Mouse (Mus musculus): ENCODE measurements around the gene Rab20. TPM values are rescaled to one million over a fixed set of nuclear protein-coding genes. Genes with fewer than 3 reads are reported as not detected.

Rab20 gene
- total RNA-seq, 2 experiments from 2014 or later = 0.20 to 0.26 TPM

DNA sequence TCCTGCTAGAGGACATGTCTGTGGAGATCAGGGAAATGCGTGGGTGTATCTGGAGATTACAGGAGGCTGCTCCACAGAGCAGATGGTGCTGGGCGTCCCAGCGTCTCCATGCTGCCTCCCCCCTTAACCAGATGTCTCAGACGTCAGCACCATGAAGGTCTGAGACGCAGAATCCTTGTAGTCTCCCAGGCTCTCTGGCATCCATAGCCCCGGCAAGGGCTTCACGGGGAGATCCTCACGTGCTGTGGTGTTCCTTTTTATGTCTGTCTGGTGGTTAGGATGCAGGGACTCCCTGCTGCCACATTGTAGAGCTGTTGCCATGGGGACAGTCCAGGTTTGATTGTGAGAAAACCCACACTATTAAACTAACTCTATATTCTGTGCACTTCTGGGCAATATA, 64.2 kb downstream of the Rab20 start:
- DNase-seq (ENCODE audit: extremely low spot score in 1 of 2, low spot score in 1 of 2) = peak in 1 of 2 experiments; percentile 37

DNA sequence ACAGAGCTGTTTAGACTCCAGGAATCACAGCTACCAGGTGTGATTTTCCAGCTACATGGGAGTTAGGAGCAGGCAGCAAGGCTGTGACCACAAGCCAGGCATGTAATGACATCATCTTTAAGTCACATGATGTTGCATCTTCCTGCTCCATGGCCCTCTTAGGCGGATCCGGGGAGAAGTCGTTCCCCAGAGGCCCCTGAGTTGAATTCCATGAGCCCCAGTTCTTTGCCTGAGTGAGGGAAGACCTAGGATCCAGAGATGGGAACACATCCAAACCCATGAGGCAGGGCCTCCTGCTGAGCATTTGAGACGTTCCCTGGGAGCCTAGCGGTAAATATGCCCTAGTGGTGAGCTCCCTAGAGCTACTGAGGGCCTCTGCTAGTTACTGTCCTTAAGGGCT, 66.1 kb downstream of the Rab20 start:
- no peak for DNase-seq (ENCODE audit: extremely low spot score in 1 of 2, low spot score in 1 of 2)

DNA sequence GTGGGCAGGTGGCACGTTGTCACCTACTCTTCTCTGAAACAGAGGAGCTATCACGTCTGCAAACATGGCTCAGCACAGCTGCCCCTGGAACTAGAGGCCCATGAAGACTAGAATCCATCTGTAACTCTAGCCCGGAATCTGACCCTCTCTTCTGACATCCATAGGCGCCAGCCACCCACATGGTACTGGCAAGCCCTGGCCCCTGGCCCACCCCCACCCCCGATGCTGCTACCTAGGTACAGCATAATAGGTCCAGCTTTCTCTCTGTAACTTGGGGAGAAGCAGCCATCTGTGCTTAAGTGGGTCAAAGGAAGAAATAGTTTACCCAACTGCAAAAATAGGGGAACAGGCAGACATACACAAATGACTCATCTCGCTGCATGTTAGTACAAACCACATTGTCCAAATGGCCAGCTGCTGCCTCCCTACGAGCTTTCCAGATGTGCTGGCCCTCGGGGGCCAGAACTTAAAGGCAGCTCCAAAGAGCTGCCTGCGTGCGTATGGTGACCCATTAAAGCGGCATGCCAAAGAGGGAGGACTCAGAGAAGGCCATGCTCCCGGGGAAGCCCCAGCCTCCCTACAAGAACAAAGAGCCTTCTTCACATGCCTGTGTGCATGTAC, 66.9 kb downstream of the Rab20 start:
- no peak for DNase-seq (ENCODE audit: extremely low spot score in 1 of 2, low spot score in 1 of 2)

DNA sequence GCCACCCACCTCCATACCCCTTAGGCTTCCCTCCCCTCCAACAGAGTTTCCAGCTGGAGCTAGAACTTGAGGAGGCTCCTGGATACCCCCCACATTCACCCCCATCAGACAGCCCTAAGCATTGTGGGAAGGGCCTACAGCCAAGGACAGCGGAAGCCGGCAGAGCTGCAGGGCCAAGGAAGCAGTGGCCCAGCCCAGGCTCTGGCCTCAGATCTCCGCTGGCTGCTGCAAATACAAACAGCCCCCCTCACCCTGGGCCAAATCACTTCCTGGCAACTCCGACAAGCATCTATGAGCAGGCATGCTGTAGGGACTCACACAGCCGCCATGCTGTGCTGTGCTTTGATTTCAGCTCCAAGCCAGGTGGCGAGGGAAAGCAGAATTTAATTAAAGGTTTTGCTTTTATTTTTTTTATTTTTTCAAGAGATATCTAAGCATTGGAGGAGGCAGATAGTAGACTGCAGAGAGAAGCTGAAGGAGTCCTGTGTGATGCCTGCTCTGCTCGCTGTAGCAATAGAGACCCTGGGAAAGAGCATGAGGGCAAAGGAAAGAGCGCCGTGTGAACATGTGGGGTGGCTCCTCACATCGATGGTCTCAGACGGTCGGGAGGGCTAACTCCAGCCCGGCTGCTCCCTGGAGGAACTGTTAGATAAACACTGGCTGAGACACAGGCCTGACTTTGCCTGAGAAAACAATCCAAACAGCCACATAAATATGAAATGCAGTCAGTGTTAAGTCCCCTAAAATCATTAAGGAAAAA, 72.6 kb downstream of the Rab20 start:
- DNase-seq (ENCODE audit: extremely low spot score in 1 of 2, low spot score in 1 of 2) = peak in 1 of 2 experiments; percentile 31

GRCm38 (mm10) chr8:11404614-11405013, 73.9 kb downstream of the Rab20 start:
- no peak for DNase-seq (ENCODE audit: extremely low spot score in 1 of 2, low spot score in 1 of 2)

GRCm38 (mm10) chr8:11403813-11404212, 74.7 kb downstream of the Rab20 start:
- no peak for DNase-seq (ENCODE audit: extremely low spot score in 1 of 2, low spot score in 1 of 2)

Other genes with a start within 250 kb of the Rab20 start
- gene Col4a2, start 165.9 kb downstream of the Rab20 start, total RNA-seq (2021) = 10 to 100 TPM; 45.6 to 61.2 TPM
- 10 to 100 TPM; 46.0 to 60.0 TPM for gene Col4a1, start 165.9 kb downstream of the Rab20 start, total RNA-seq (2021)
- gene Naxd, start 18.8 kb upstream of the Rab20 start, total RNA-seq (2021) = 10 to 100 TPM; 60.1 to 64.2 TPM
- 10 to 100 TPM; 21.7 to 24.3 TPM for gene Cars2, start 72.1 kb upstream of the Rab20 start, total RNA-seq (2021)
- gene Ing1, start 76.9 kb upstream of the Rab20 start, total RNA-seq (2021) = 10 to 100 TPM; 36.6 to 41.9 TPM
- 10 to 100 TPM; 55.3 to 67.2 TPM for gene Ankrd10, start 157.0 kb upstream of the Rab20 start, total RNA-seq (2021)
- gene 1700016D06Rik, start 222.4 kb upstream of the Rab20 start, total RNA-seq (2021) = not detected
- gene Arhgef7, start 249.0 kb upstream of the Rab20 start, total RNA-seq (2021) = 100 to 1,000 TPM; 120 to 133 TPM